Mouse (Mus musculus) left cerebral cortex, adult 9 months (tissue): ENCODE measurements around the gene Dcaf12l1.
"Not testable (repeated sequence)": the region's sequence is repeated elsewhere in the genome, so short reads cannot be mapped to it uniquely, and the experiment has no call there.

Experiments
- DNase-seq, 2 experiments: peaks; one replicate each; pipeline ENCODE4 v3.0.0; 2022; ENCODE audit warnings: low spot score in 2 of 2

The Dcaf12l1 gene

DNA sequence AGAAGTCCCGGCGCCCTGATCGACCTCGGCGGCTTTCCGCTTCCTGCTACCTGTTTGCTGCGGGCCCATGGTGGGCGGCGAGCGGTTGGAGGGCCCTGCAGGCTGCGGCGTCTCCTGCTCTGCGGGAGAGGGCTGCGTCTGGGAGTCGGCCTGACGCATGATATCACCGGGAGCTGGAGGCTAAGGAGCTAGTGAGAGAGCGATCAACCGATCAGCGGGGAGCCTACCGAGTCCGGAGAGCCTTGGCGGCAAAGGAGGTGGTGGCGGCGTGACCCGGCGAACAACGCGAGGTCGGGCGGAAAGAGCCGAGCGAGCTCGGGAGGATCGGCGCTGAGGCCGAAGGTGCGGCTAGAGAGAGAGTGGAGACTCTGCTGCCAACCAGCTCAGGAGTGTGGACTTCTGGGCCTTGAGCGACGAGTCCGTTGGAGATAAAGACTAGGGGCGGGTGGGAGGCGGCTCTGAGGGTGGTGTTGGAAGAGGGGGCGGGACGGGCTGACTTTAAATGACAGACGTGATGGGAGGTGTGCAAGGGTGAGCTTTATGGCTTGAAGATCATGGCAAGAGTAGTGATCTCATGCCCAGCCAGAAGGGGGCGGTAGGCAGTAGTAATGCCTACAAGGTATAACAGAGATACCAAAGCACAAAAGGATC lies at the start of gene Dcaf12l1:
Dcaf12l1 (minus strand) TSS at position 437 of the 651 bp plus-strand sequence.
- DNase-seq, result peak; percentile 8 to 61

DNA sequence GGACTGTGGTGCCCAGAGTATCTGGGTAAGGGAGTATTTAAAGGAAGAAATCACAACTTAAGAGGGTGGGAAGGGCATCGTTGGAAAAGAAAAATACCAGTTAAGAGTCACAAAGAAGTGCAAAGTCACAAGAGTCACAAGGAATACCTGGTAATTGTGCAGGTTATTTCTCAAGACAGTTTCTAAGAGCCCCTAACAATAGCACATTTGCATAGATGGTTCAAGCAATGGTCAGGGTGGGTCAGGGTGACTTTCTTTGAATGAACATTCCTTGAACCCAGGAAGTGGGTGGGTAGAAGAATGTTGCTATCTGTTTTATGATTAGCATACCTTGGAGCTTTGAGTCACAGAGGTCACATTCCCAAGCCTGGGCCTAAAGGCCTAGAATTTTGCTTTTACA lies 19.4 kb upstream of the Dcaf12l1 start:
- DNase-seq, result not testable (repeated sequence)

DNA sequence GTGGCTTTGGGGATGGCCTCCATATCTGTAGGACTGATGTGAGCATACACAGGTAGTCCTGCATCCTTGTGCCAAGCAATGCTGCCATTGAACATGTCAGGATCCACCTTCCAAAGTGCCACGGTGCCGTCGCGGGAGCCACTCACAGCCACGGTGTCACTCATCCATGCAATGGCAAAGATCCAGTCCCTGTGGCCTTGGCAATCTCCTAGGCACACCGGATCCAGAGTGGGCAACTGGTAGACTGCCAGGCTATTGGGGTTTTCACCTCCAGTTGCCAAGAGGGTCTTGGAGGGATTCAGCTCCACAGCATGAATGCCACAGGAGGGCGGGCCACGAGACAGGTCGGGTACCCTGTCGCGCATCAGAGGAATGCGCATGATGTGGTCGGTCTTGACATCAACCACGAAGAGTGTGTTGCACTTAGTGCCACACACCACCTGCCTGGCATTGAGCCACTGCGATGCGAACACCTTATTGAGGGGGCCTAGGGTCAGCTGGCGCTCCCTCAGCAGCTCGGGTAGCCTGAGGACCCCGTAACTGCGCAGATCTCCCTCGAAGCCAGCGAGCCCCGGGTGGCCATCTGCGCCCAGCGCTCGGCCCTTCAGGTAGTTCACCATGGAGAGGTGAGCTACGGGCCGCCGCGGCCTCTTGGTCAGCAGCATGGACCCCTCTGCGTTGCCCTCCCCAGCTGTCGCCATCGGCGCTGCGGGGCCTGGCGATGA lies 799 bp downstream of the Dcaf12l1 start:
- peak in 1 of 2 experiments; percentile 14 for DNase-seq
